Mouse (Mus musculus) skeletal muscle tissue, adult 2 months (tissue): Measurements from ENCODE around the gene Garem2.

Source experiments
- DNase-seq: peaks from one replicate; pipeline ENCODE4 v3.0.0-alpha.2; 2012; ENCODE audit warnings: low read depth, low spot score

The Garem2 gene

GRCm38 (mm10) chr5:30111771-30112170 lies 6.8 kb downstream of the Garem2 start:
- no peak for DNase-seq

- no peak for DNase-seq
These were observed 7.6 kb downstream of the Garem2 start for GRCm38 (mm10) chr5:30112533-30113068.

DNA sequence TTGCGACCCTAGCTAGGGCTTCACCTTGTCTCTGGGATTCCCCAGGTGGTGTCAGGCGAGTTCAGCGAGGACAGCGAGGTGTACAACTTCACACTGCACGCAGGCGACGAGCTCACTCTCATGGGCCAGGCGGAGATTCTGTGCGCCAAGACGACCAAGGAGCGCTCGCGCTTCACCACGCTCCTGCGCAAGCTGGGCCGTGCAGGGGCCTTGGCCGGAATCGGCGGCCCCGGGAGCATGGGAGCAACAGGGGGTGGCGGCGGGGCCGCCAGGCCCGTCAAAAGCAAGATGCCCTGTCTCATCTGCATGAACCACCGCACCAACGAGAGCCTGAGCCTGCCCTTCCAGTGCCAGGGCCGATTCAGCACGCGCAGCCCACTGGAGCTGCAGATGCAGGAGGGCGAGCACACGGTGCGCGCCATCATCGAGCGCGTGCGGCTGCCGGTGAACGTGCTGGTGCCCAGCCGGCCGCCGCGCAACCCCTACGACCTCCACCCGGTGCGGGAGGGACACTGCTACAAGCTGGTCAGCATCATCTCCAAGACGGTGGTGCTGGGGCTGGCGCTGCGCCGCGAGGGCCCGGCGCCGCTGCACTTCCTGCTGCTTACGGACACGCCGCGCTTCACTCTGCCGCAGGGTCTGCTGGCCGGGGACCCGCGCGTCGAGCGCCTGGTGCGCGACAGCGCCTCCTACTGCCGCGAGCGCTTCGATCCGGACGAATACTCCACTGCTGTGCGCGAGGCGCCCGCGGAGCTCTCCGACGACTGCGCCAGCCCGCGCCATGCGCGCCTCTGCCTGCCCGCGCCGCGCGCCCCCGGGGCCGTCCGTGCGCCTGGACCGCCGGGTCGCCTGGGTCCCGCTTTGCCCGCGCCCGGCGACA lies 9.2 kb downstream of the Garem2 start:
- DNase-seq = no peak

GRCm38 (mm10) chr5:30114761-30115140 lies 9.8 kb downstream of the Garem2 start:
- no peak for DNase-seq

- DNase-seq = no peak
These were observed 10.8 kb downstream of the Garem2 start for GRCm38 (mm10) chr5:30115718-30116117.

GRCm38 (mm10) chr5:30118018-30118417 lies 13.1 kb downstream of the Garem2 start:
- no peak for DNase-seq

- no peak for DNase-seq
These were observed 14.2 kb downstream of the Garem2 start for GRCm38 (mm10) chr5:30119163-30119562.

DNA sequence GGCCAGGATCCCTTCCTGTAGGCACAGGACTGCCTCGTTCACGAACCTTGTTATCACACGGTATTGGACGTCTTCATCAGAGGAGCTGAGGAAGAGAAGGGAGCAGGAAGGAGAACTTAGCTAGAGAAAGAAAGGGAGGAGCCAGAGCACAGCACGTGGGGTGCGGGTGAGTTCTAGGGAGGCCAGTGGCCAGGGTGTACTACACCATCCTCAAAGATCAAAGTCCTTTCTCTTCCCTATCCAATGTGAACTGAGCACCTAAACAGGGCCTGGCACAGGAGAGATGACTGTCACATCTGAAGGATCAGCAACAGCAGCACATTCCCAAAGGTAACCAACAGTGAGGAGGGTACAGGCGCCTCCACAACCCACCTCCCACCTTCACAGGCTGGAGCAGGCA lies 15.1 kb downstream of the Garem2 start:
- DNase-seq = no peak

DNA sequence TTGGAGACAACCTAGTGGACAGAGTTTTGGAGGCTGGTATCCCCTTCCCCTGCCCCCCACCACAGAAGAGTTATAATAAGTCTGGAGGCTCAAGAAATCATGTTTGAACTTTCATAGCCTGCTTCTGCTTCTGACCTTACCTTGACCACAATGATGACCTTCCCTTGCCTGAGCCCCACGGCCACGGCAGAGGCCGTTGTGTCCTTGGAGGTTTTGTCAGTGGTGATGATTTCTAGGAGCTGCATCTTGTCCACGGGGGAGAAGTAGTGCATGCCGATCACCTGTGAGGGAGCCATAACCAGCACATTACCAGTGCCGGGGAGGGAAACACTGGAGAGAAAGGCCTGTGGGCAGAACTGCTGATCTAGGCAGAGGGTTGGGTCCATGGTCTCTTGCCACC lies 17.5 kb downstream of the Garem2 start:
- DNase-seq = no peak

DNA sequence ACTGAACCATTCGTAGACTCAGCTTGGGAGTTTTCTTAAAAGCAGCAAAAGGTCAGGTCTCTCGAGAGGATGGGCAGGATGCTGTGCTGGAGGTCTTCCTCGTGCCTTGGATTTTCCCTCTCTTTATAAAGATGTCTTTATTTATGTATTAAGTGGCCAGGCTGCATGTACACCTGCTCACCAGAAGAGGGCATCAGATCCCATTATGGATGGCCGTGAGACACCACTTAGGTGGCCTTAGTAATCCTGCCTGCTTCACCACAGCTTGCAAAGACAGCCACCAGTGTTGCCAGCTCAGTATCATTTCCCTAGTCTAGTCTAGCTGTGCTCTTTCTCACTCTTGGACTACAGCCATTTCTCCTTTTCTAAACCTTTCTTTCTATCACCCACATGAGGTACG lies 20.6 kb downstream of the Garem2 start:
- peak; percentile 35 for DNase-seq

- DNase-seq = no peak
These were observed 21.8 kb downstream of the Garem2 start for GRCm38 (mm10) chr5:30126756-30127155.

- DNase-seq = no peak
These were observed 23.1 kb downstream of the Garem2 start for GRCm38 (mm10) chr5:30127921-30128597.

- no peak for DNase-seq
These were observed 23.7 kb downstream of the Garem2 start for GRCm38 (mm10) chr5:30128680-30129079.

DNA sequence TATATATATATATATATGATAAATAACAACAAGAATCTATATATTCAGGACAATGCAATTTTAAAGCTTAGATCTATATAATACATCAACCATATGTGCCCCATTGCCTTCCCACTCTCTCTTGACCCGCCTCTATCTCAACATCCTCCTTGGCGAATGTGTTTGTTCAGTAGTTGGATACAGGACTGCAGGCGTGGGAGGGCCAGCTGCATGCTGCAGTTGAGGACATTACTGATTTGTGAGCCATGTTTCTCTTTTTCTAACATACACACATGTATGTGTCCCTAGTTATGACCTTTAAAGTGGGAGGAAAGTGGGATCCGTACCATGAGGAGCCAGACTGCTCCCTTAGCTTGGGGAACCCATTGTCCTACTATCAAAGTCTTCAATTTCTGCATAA lies 26.3 kb downstream of the Garem2 start:
- DNase-seq = no peak

GRCm38 (mm10) chr5:30132173-30132572 lies 27.2 kb downstream of the Garem2 start:
- DNase-seq = no peak

- no peak for DNase-seq
These were observed 30.8 kb downstream of the Garem2 start for GRCm38 (mm10) chr5:30135711-30136231.

DNA sequence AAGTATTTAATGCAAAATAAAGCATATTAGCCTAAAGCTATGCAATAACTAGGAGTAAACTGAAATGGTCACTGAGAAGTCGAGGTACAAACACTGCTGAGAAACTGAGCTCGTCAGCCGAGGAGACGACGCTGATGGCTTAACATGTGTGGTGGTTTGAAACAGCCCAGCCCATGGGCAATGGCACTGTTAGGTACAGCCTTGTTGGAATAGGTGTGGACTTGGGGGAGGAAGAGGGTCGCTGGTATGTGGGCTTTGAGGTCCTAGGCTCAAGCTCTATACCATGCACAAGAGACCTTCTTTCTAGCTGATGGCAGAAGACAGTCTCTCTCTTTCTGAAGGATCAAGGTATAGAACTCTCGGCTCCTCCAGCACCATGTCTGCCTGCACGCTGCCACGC lies 32.3 kb downstream of the Garem2 start:
- no peak for DNase-seq

DNA sequence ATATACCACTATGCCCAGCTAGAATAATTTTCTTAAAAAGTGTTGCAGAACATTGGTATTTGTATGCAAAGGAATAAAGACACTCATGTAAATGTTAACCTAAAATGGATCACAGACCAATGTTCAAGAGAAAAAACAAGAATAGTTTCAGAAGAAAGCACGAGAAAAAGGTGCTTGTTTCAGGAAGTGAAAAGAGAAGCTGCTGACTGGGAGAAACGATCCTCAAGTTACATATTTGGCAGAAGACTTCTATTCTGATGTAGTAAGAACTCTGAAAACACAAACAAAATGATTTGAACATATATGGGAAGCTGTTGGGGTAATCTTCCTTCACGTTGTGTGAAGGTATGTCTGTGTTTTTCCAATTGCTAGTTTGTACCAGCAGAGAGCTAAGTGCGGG lies 33.2 kb downstream of the Garem2 start:
- no peak for DNase-seq

DNA sequence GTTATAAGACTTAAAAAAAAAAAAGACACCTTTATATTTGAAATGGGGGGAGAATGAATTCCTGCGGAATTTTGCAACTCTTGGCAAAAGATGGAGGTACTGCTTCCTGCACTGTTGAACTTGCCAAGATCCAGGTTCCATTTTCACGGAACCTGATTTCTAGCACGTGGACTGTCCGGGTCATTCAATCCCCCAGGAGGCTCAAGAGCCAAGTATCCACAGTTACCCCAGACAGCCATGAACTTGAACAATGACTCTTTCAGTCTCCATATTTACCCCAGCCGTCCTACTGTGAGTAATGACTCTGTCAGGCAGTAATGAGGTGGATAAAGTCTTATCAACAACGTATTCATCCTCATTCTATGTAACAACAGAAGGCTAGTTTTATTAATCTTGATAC lies 41.6 kb downstream of the Garem2 start:
- DNase-seq = no peak

DNA sequence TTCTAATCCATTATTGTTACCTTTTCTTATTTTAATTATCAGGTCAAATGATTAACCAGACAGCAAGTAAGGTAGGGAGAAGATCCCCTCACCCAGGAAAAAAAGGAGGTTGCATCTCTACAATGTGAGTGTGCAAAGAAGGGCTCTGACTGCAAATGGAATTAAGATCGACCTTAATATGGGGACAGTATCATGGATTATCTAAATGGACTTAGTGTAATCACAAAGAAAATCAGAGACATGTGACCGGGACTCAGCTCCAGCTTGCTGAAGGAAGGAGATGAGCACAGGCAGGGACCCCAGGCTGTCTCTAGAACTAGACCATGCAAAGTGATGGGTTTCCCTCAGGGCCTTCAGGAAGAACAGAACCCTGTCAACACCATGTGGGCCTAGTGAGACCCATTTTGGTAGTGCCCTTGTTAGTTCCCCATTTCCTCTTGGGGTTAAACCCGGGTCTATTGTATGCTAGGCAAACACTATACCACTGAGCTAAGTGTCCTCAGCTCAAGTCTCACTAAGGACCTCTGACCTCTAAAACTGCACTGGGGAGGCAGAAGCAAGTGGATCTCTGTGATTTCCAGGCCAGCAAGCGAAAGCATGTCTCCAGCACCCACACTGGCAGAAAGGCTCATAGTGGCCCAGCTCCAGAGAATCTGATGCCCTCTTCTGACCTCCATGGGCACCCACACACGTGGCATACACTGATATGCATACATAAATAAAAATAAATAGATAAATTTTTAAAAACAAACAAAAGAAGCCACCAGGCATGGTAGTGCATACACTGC lies 43.4 kb downstream of the Garem2 start:
- no peak for DNase-seq

GRCm38 (mm10) chr5:30152007-30152406 lies 47.0 kb downstream of the Garem2 start:
- no peak for DNase-seq

DNA sequence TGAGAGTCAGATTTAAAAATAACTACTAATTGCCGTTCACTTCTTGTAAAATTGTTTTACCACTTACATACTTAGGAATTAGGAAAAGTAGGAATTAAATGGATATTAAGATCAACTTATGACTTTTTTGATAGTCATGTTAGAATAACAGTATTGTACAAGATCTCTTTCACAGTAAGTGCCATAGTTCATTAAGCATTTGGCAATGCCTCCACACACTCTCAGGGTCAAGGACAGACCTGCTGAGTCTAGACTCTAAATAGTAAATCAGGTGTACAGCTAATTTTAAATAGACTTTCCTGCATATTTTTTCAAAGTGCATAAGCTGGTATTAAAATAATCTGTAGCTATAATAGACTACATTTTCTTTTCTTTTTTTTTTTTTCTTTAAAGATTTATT lies 47.5 kb downstream of the Garem2 start:
- no peak for DNase-seq
